Mouse (Mus musculus) lung, postnatal 10 days (tissue): ENCODE results near the gene Pax9.

Experiments
- DNase-seq: peaks from one replicate; pipeline ENCODE4 v3.0.0; 2021

Pax9 gene

GRCm38 (mm10) chr12:56697785-56698184, 6.2 kb downstream of the Pax9 start:
- no peak for DNase-seq

- DNase-seq, result no peak
Observed at GRCm38 (mm10) chr12:56698191-56698980, 6.8 kb downstream of the Pax9 start.

- DNase-seq, result no peak
Observed at GRCm38 (mm10) chr12:56699351-56699750, 7.8 kb downstream of the Pax9 start.

GRCm38 (mm10) chr12:56699915-56700900, 8.6 kb downstream of the Pax9 start:
- DNase-seq, result no peak

GRCm38 (mm10) chr12:56701004-56701403, 9.4 kb downstream of the Pax9 start:
- no peak for DNase-seq

- no peak for DNase-seq
Observed at GRCm38 (mm10) chr12:56717971-56718706, 26.6 kb downstream of the Pax9 start.

- DNase-seq, result no peak
Observed at GRCm38 (mm10) chr12:56718707-56719051, 27.1 kb downstream of the Pax9 start.

- no peak for DNase-seq
Observed at GRCm38 (mm10) chr12:56727631-56728030, 36.1 kb downstream of the Pax9 start.

GRCm38 (mm10) chr12:56737104-56737503, 45.5 kb downstream of the Pax9 start:
- DNase-seq, result no peak
